Mouse (Mus musculus) liver, embryonic 14.5 days (tissue): ENCODE results near the gene Akap8l.

Experiments
- CTCF ChIP-seq: IDR thresholded peaks from 2 replicates; pipeline ENCODE4 v1.5.1; 2016; ENCODE audit warnings: antibody characterized with exemption, low read depth, control low read depth
- EP300 ChIP-seq: IDR thresholded peaks from 2 replicates; pipeline ENCODE4 v1.6.1; 2016; ENCODE audit warnings: antibody characterized with exemption, low read depth

- no peak for TF ChIP-seq CTCF
- TF ChIP-seq EP300: no peak
These were observed 43.5 kb upstream of the Akap8l start for GRCm38 (mm10) chr17:32393944-32394343.
